ENCODE assay signal across 8 mouse cellular contexts in the genomic region with DNA sequence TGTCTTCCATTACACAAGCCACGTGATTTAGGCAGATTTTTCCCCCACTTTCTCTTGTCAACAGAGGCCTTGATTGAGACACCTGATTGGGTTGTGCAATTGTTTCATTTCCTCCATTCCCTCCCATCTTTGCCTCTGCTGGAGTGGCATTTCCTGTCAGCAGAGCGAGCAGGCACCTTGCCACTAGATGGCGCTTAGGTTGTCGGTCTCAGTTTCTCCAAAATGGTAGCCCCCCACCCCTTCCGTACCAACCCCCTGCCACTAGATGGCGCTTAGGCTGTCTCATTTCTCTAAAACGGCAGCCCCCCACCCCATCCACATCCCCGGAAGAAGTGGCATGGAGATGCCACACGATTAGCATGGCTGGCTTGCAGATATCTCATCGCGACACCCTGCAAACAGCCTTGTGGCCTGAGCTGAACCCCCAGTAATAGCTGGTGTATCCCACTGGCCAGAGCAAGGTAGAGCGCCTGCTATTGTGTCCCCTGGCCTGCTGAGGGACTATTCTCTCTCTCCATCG. TPM values are rescaled to one million over a fixed set of nuclear protein-coding genes. Genes with fewer than 3 reads are reported as not detected.
DNase-seq lines count a peak whose midpoint lies in the region; ATAC-seq lines count a peak whose summit lies in the region.

No protein-coding gene starts in this region.

- no peak overlapping the region for H3K4me2 ChIP-seq in kidney, embryonic 16.5 days (replicated peaks; ENCODE audit: low read depth, low read length)
- H3K4me2 ChIP-seq in liver, embryonic 15.5 days: 0 out of 2 replicates have a peak overlapping the region, but pooled peaks have one; percentile 15
- no peak overlapping the region for H3K4me2 ChIP-seq in neural tube, embryonic 11.5 days (ENCODE audit: low read depth)

- no peaks in the 10 kb centered on the region for H3K9me3 ChIP-seq in kidney, embryonic 16.5 days (ENCODE audit: low read length)
- no peaks in the 10 kb centered on the region for H3K9me3 ChIP-seq in liver, embryonic 15.5 days (replicated peaks)
- H3K9me3 ChIP-seq in neural tube, embryonic 11.5 days (ENCODE audit: control insufficient read depth, low read length): no peaks in the 10 kb centered on the region

- no peak overlapping the region for H3K9ac ChIP-seq in kidney, embryonic 16.5 days (replicated peaks; ENCODE audit: low read length)
- H3K9ac ChIP-seq in liver, embryonic 15.5 days: no peak overlapping the region
- no peak overlapping the region for H3K9ac ChIP-seq in neural tube, embryonic 11.5 days (ENCODE audit: low read length)

- DNase-seq in right cerebral cortex, postnatal 10 days (ENCODE audit: low spot score in 2 of 2): peak; percentile 74 to 82
- no peak for DNase-seq in right cerebral cortex, postnatal 36 days (ENCODE audit: low spot score in 2 of 2)
- DNase-seq in c-Kit-positive CD71-negative TER-119-negative erythroid progenitor cells, embryonic 14.5 days (ENCODE audit: low read depth): peak; percentile 34
- DNase-seq in frontal cortex, postnatal 14 days (ENCODE audit: low spot score in 2 of 2): peak; percentile 41 to 45
- DNase-seq in neural tube, embryonic 11.5 days (ENCODE audit: low spot score): peak; percentile 80
- DNase-seq in thymus, postnatal 25 days: peak; percentile 79

- H3K4me1 ChIP-seq in kidney, embryonic 16.5 days (ENCODE audit: insufficient read depth, low read length): 0 out of 2 replicates have a peak, but pooled peaks cover 2% of the 10 kb centered on the region
- peaks cover 7% of the 10 kb centered on the region; the same call in 1 of the 2 replicates for H3K4me1 ChIP-seq in liver, embryonic 15.5 days (replicated peaks)
- H3K4me1 ChIP-seq in neural tube, embryonic 11.5 days (ENCODE audit: control insufficient read depth, insufficient read depth, low read length): no peaks in the 10 kb centered on the region

- no peaks in the 10 kb centered on the region for H3K27me3 ChIP-seq in kidney, embryonic 16.5 days (ENCODE audit: insufficient read depth, low read length)
- H3K27me3 ChIP-seq in liver, embryonic 15.5 days: no peaks in the 10 kb centered on the region
- no peaks in the 10 kb centered on the region for H3K27me3 ChIP-seq in neural tube, embryonic 11.5 days (ENCODE audit: control insufficient read depth, insufficient read depth, low read length)

- peak; percentile 25 for ATAC-seq in kidney, embryonic 16.5 days (ENCODE audit: low FRiP score, low TSS enrichment)
- no peak for ATAC-seq in liver, embryonic 15.5 days (ENCODE audit: insufficient read depth)
- ATAC-seq in neural tube, embryonic 11.5 days (ENCODE audit: insufficient read depth, low FRiP score, low TSS enrichment): peak; percentile 45; the same call in 1 of the 2 replicates

- H3K36me3 ChIP-seq in kidney, embryonic 16.5 days (ENCODE audit: insufficient read depth, low read length): peaks cover 10% of the 10 kb centered on the region
- H3K36me3 ChIP-seq in liver, embryonic 15.5 days (replicated peaks): no peaks in the 10 kb centered on the region
- no peaks in the 10 kb centered on the region for H3K36me3 ChIP-seq in neural tube, embryonic 11.5 days (ENCODE audit: control insufficient read depth, insufficient read depth, low read length)

- no peak overlapping the region for H3K27ac ChIP-seq in kidney, embryonic 16.5 days (ENCODE audit: low read length)
- no peak overlapping the region for H3K27ac ChIP-seq in liver, embryonic 15.5 days (replicated peaks)
- no peak overlapping the region for H3K27ac ChIP-seq in neural tube, embryonic 11.5 days (ENCODE audit: low read depth, low read length)

- 46% methylated on average over 13 of the region's 13 CpGs for WGBS in kidney, embryonic 16.5 days
- WGBS in liver, embryonic 15.5 days (ENCODE audit: insufficient replicate concordance): 33% methylated on average over 13 of the region's 13 CpGs
- 40% methylated on average over 13 of the region's 13 CpGs for WGBS in neural tube, embryonic 11.5 days

- H3K4me3 ChIP-seq in kidney, embryonic 16.5 days (ENCODE audit: low read length): no peak overlapping the region
- H3K4me3 ChIP-seq in liver, embryonic 15.5 days (replicated peaks): no peak overlapping the region
- H3K4me3 ChIP-seq in neural tube, embryonic 11.5 days (ENCODE audit: low read depth, low read length): no peak overlapping the region

RNA-seq across cellular contexts. Expression of a gene that starts 18.8 kb away (rescaled TPM):
- 10.2 TPM in 2 replicates for polyA plus RNA-seq in kidney, embryonic 16.5 days (2015; fragmentation: Nextera tagmentation; extraction: Ambion mirVana)
- 1.3 TPM in 2 replicates for polyA plus RNA-seq in liver, embryonic 15.5 days (2015; fragmentation: Nextera tagmentation; extraction: Ambion mirVana)
- 15.1 and 16.6 TPM in 2 replicates for polyA plus RNA-seq in neural tube, embryonic 11.5 days (2014; fragmentation: Nextera tagmentation; extraction: Ambion mirVana)

Comparison
In these comparisons a context has a peak if more than half of its experiments do, and no peak if none do; other contexts are left out.
1. DNase-seq: peak in right cerebral cortex, postnatal 10 days (2 of 2), c-Kit-positive CD71-negative TER-119-negative erythroid progenitor cells, embryonic 14.5 days (single experiment), frontal cortex, postnatal 14 days (2 of 2), neural tube, embryonic 11.5 days (single experiment) and thymus, postnatal 25 days (single experiment); none in right cerebral cortex, postnatal 36 days (0 of 2).